Mouse (Mus musculus) lung, postnatal 0 days (tissue): ENCODE data around the gene Mrps23.

Experiments
- CTCF ChIP-seq: IDR thresholded peaks from 2 replicates; pipeline ENCODE4 v1.5.1; 2016; ENCODE audit warnings: antibody characterized with exemption, mild to moderate bottlenecking
- EP300 ChIP-seq: IDR thresholded peaks from 2 replicates; pipeline ENCODE4 v1.6.1; 2016; ENCODE audit warnings: antibody characterized with exemption, mild to moderate bottlenecking, control low read depth

- TF ChIP-seq CTCF (no peak), EP300 (no peak)
Observed at GRCm38 (mm10) chr11:88257700-88258099, 53.5 kb downstream of the Mrps23 start.
